Mouse (Mus musculus) WW6 (cell line): Measurements from ENCODE around the gene Mylip.

ENCODE experiments used
- DNase-seq: peaks from one replicate; pipeline ENCODE4 v3.0.0-alpha.2; 2013; ENCODE audit warnings: low read depth, low spot score

Mylip gene

DNA sequence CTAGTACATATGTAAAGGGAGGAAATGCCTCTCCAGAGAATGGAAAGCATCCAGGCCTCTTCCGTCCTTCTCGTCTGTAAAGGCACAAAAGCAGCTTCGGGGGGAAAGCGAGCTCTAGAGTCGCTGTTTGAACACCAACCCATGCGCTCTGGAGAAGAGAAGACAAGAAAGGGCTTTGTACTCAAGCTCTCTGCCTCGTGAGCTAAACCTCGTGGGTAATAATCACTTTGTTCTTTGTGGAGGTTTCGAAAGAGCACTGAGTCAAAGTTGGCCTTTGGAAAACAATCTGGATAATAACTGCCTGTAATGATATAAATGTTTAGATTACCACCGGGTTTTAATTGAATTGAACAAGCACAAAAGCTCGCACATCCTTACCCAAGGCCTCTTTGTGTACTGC, 39.7 kb downstream of the Mylip start:
- no peak for DNase-seq

DNA sequence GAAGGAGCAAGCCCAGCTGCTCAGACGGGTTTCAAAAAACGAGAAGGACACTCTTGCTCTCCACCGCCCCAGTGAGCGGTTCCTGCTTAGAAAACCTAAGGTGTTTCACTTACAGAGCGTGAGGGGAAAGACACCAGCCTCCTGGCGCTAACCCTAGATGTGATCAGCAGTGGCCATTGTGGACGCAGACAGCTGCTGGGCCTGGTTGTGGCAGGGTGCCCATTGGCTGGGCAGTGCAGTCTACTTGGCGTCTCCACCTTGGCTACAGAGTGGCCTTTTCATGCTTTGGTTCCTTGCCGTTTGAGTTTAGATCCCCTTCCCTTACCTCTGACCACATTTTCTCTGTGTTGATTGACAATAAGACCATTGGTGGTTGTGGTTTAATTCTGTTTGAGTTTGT, 47.6 kb downstream of the Mylip start:
- no peak for DNase-seq

DNA sequence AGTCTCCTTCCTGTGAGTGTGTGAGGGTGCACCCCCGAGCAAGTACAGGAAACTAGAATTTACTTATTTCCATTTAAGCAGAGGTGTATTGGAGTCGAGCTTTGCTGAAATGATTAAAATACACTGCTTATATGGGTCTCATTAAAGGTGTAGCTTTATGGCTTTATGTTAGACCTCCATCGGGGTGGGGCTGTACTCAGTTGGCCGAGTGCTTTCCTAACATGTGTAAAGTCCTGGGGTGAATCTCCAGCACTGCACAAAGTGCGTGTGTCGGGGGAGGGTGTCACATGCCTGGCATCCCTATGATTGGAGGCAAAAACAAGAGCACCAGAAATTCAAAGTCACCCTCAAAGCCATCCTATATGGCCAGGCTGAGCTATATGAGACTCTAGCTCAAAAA, 49.3 kb downstream of the Mylip start:
- no peak for DNase-seq

DNA sequence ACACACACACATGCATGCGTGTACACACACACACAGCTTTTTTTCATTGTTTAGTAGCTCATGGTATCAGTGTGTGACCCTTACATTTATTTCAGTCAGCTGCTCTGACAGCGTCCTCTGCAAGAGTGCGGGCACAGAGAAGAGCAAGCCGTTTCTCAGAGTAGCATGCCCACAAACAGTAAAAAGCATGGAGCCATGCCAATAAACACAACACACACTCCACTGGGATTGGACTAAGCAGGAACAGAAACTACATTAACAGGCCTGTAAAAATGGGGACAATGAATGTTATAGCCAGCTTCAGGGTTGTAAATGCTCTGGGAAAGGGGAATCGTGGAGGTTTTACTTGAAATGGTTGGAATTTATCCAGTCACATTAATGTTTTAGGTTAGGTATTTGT, 50.7 kb downstream of the Mylip start:
- DNase-seq, result no peak

DNA sequence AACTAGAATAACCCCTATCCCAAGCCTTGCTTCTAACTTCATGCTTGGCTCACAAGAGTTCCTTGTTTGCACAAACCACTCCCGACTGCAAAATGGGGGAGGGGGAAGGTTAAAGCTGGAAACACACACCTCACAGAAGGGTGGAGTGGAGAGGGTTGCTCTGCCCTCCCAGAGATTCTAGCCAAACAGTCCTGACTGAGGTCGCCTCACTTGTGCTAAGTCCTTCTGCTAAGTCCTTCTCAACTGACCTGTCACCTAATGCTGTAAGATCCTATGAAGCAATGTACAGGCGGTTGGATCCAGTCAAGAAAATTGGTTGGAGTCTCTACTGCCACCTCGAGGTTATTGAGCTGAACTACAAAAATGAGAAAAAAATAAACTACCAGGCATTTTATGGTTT, 52.9 kb downstream of the Mylip start:
- no peak for DNase-seq

DNA sequence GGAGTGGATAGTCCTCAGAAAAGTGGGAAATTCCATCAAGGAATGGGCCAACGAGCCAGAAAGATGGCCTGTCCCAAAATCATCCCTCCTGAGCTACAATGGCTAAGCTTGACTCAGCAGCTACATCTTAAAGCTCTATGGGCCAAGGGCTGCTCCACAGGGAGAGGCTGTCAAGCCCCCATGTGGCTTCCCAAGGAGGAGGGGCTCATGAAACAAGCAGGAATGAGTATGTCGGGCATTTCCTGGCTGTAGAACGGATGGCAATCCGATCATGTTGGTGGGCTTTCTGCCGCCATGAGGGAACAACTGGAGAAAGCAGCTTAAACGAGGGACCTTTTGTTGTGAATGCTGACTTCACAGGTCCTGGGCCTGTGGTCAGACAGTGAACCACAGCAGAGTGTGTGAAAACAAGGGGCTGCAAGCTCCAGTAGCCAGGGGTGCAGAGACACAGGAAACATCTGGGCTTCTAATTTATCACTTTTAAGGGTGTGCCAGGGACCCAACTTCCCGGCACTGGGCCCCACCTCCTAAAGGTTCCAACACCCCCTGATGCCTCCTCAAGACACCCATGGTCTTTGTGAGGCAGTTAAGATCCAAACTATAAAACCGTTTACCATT, 53.5 kb downstream of the Mylip start:
- DNase-seq, result no peak

DNA sequence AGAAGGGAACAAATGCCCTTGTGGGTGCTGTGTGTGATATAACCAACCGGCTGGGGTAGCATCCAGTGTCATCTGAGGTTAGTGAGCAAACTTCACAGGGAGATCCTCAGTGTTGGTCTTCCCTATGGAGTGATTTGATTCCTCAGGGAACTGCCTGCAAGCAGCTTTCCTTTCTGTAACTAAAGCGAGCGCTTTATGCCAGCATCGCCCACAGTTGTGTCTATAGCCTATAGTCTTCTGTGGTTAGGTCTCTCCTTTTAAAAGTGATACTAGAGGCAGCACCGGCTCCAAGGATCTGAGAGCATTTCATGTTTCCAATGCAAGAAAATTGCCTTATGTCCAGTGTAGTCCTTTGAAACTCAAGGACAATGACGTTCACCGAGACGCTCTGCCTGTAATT, 54.7 kb downstream of the Mylip start:
- DNase-seq, result no peak

DNA sequence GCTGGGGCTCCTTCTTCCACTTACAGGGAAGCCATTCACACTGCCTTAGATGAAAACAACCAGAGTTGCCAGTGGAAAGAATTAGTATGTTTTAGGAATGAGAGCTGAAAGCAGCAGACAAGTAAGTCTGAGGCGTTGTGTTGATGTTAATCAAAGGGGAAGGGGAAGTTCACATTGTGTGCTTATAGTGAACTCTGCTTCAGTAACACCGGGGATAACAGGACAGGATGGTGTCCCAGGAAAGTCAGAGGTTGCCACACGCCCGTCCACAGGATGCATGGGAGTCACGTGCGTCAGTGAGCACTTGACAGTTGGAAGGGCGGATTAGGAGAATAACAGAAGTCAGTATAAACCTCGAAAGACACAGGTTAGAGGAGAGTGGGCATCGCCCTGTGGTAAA, 55.1 kb downstream of the Mylip start:
- no peak for DNase-seq

DNA sequence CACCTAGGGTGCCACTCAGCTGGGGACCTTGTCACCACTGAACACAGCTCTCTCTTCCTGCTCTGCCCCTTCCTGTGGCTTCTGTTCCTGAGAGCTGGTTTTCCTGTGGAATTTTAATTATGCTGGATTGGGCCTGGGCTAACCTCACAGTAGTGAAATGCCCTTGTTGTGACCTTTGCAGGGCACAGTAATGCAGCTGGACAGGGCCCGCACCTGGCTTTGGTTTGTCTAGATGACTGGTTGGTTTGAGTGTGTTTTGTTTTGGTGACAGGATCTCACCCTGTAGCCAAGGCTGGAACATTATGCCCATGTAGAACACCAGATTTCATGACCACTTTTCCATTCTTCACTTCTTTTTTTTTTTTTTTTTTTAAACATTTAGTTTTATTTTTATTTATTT, 57.1 kb downstream of the Mylip start:
- no peak for DNase-seq

DNA sequence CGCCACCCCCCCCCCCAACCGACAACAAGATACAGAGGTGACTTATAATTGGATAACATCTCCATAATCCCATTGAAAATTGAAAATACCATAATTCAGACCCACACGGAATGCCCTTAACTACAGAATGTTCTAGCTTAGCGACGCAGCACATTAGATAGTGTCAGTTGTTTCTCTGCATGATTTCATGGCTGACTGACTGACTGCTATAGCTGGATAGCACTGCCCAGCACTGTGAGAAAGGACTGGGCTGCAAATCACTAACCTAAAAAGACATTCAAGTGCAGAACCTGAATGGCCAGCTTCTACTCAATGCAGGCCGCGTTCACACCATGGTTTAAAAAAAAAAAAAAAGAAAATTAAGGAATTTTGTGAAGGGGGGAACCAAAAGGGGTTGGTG, 62.9 kb downstream of the Mylip start:
- DNase-seq, result no peak

DNA sequence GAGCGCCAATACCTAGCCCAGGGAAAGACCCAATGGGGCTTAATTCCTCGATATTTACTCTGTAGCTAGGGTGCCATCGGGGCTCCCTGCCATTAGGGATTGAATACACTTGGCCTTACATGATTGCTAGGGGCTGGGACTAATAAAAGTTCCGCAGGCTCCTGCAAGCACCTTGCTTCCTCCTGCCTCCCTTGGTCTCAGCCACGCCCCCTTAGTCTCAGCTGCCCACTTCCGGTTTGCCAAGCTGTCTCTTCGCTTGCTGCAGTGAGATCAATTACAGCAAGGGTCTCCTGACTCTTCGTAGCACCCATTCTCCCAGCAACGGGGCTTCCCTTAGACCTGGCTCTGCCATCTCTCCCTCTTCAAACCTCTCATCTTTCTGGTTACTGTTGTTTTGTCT, 63.5 kb downstream of the Mylip start:
- DNase-seq, result no peak

DNA sequence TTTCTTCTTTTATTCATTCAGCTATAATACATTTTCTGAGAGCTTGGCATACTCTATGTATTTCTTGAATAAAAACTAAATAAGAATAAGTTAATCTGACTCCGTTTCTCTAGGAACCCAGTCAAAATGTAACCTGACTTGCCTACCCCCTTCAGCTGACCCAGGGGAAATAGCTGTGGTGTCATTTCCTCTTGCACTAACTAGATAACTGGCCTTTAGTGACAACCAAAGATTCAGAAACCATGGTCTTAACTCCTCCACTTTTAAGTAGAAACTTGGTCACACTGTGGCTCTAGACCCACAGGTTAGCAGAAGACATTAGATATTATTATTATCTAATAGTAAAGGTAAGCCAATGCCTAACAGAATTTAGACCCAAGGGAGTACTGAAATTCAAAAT, 64.5 kb downstream of the Mylip start:
- no peak for DNase-seq

DNA sequence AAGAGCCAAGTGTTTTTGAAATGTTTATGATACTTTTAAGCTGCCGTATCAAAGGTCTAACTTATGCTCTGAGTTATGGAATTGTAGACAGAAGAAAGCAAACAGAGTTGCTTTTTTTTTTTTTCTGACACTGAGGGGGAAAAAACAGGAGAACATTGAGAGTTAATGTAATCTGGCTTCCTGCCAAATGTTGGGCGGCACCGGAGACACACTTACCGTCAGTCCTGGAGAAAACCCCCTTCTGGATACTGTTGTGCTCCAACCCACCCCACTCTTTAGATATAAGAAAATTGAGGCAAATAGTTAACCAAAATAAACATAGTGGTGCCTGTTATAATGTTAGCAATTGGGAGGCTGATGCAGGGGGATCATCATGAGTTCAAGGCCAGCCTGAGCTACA, 65.1 kb downstream of the Mylip start:
- no peak for DNase-seq

DNA sequence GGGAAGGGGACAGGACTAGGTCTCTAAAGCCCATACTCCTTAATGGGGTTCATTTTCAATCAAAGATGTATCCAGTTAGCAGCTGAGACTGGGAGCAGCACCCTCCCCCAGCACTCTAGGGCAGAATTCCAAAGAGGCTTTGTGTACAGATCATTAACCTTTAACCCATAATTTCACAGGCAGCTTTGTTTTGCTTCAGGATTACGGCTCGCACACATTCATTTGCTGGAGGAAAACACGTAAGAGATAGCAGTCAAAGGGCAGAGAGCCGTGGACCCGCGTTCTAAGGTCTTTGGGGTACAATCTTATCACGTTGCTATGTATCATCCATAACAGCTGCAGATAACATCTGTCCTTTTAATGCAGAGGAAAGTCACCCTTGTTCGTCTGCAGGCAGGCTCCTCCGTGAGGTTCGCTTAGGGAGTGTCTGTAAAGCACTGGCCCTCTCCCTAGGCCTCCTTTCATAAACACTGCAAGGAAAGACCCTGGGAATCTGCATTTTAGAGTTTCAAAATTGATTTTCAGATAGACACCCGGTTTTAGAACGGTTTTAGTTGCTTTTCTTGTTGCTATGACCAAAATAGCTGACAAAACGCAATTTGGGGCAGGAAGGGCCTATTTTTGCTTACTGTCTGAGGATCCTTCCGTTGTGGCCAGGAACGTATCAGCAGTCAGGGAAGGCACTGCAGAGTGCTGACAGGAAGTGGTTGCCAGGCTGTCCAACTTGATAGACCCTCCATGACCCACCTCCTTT, 65.7 kb downstream of the Mylip start:
- no peak for DNase-seq

DNA sequence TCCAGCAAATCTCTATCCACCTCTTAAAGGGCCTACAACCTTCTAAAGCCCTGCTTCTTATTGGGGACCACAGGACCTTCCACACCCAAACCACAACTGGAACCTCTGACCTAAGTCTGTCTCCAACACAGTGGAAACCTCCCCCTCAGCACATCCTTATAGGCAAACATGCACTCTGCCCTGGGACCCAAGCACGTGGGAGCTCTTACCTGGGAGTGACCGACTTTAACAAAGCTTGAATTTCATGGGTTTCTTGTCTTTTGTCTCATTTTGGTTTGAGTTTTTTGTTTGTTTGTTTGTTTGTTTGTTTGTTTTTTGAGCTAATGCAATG, 66.3 kb downstream of the Mylip start:
- DNase-seq, result no peak

DNA sequence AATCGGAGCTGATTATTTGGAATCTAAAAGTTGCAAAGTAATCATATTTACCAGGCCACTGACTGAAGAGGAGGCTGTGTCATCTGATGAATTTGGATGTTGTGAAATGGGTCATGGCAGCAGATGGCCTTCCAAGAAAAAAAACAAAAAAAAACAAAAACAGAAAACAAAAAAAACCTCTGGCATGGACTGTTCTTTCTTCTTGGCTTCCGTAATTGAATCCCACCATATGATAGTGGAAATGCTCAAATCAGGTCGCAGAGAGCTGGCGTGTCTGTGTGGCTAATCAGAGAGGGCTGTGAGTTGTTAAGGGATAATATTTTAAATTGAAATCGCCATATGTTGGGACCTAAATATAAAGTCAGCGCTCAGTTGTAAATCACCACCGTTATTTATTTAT, 67.9 kb downstream of the Mylip start:
- no peak for DNase-seq

DNA sequence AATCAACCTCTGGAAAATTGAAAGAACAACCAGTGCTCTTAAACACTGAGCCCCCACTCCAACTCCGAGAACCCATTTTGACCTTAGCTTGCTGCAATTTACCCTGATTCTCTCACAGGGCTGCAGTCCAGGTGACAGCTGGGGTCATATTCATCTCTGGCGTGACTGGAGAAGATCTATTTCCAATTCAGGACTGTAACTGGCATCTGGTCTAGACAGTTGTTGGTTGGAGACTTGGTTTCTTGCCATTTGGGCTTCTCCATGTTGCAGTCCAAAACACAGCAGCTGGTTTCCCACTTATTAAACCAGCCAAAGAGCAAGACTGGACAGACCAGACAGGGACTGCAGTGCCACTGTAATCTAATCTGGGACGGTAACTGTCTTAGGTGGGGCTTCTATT, 70.6 kb downstream of the Mylip start:
- no peak for DNase-seq

DNA sequence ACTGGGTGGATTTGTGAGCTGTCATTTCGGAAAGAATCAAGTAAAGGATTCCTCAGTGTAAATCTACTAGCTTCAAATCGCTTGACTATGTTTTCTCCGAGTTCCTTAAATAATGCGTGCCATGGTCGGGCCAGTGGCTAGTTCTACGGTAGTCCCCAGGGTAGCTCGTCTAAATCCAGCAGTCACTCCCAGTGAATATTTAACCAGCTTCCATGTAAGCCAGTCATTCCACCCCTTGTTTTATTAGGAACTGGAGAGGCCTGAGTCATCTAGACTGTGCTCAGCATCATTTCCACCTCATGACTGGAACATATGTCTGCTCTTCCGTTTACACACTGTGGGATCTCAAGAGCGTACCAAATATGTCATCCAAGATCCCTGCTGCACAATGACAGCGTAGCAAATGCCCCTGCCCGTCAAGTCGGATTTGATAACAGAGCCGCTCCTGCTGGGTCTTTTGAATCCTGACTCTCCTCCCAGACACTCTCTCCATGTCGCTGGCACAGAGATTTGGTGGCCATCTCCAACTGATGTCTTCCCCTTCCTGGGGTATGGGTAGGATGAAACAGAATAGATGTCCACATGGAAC, 71.9 kb downstream of the Mylip start:
- no peak for DNase-seq
